Mouse (Mus musculus) MN1 (cell line): ENCODE data around the gene Krt15.

Experiments used
- DNase-seq: peaks from one replicate; pipeline ENCODE4 v3.0.0-alpha.2; 2016; ENCODE audit warnings: low spot score

Krt15 gene

GRCm38 (mm10) chr11:100135731-100136130, at the start of gene Krt15:
TSS of gene Krt15 (minus strand) at chr11:100135928.
- no peak for DNase-seq

DNA sequence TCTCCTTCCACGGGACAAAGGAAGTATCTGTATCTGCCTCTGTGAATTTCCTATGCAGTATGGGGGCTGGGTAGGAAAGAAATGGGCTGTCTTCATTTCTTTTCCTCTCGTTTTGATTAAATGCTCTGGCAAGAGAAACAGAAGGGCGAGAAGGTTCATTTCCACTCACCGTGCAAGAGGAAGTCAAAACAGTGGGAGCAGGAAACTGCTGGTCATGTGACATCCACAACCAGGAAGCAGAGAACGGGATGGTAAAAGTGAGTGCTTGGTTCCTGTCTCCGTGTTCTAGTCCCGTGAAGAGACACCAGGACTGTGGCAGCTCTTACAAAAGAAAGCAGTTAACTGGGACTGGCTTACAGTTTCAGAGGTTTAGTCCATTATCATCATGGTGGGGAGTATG, 46.0 kb upstream of the Krt15 start:
- DNase-seq: no peak

- DNase-seq: no peak
Observed at GRCm38 (mm10) chr11:100179260-100179659, 43.5 kb upstream of the Krt15 start.

GRCm38 (mm10) chr11:100178307-100178706, 42.6 kb upstream of the Krt15 start:
- DNase-seq: no peak

GRCm38 (mm10) chr11:100176791-100177190, 41.1 kb upstream of the Krt15 start:
- DNase-seq: no peak

GRCm38 (mm10) chr11:100168765-100169762, 33.3 kb upstream of the Krt15 start:
- DNase-seq: no peak

GRCm38 (mm10) chr11:100168071-100168470, 32.3 kb upstream of the Krt15 start:
- DNase-seq: no peak

DNA sequence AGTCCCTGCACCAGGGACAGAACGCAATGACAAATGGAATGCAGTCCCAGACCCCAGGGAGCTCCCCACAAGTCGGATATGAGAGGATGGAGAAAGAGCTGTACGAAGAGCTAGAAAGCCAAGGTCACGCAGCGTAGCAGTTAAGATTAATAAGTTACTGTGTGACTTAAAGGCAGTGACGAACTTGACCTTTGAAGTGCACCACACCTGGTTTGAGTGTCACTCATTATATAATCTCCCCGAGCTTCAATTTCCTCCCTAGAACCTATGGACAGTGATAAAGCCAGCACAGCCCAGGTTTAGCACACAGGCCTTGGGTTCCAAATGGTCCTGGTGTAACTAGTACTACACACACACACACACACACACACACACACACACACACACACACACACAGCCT, 28.7 kb upstream of the Krt15 start:
- DNase-seq: no peak

DNA sequence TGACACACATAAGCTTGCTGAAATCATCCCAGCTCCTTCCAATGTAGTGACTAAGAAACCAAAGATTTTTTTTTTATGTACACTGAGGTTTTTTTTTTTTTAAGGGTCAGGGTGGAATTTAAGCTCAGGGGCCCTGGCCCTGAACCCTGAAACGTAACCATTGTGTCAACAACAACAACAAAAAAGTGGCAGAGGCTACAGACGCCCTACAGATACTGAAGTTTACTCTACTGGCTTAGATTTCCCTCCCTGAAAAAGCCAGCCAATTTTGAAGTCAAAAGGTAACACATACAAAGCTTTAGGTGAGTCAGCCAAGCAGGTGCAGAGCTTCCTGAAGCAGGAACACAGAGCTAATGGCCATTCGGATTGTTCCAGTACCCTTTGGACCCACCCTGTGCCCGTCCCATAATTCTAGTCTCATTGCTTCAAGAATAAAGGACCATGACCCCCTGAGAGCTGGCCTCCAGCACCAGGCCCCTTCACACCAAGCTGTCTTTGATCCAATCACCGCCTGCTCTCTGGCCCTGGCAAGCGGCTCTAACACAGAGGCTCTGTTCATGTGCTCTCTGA, 22.3 kb upstream of the Krt15 start:
- DNase-seq: no peak

DNA sequence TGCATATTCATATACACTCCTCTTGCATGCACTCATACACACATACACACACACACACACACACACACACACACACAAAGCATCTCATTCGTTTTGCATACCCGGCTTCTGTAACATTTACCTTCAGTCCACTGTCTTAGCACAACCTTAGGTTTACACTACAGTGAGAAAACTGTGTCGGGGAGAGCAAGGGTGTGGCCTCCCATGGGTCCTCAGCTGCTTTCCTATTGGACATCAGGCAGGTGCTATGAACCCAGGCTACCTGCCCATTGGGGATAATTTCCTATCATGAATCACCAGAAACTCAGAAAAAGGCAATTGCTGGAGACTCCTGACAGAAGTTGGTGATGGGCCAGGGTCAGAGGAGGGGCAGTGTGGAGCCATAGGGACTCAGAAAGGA, 21.6 kb upstream of the Krt15 start:
- DNase-seq: no peak

- DNase-seq: no peak
Observed at GRCm38 (mm10) chr11:100155497-100156255, 19.9 kb upstream of the Krt15 start.

- no peak for DNase-seq
Observed at GRCm38 (mm10) chr11:100148615-100149330, 13.0 kb upstream of the Krt15 start, which contains the start of gene Krt19. TSS of gene Krt19 (minus strand) at chr11:100148665.

DNA sequence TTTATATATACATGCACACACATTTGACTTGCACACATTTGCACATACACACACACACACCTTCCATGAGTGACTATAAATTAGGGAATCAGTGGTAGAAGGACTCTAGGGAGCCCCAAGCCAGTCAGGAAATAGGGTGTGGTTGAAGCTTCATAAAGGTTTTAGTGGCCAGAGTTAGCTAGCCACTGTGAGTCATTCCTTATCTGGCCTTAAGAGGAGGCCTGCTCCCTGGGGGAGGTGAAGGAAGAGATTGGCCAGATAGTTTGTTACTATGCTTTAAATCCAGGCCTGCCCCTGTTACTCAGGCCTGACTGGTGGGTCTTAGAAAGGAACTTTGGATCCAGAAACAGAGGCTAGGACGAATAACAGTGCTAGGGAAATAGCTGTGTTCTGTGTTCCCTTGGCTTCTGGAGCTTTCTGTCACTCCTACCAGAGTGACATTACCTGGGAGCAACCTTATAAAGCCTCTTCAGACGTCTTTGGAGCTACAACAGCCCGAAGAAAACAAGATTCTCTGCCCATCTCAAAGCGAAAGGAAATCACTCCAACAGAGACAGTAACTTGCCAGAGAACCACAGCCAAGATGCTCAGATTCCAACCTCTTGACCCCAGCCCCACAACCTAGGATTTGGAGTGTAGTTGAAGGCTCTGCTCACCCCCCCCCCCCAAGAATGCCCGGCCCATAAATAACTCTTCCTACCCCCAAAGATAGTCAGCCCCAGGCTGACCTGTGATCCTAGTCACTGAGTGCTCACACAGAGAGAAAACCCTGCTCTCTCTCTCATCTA, 12.0 kb upstream of the Krt15 start:
- no peak for DNase-seq

DNA sequence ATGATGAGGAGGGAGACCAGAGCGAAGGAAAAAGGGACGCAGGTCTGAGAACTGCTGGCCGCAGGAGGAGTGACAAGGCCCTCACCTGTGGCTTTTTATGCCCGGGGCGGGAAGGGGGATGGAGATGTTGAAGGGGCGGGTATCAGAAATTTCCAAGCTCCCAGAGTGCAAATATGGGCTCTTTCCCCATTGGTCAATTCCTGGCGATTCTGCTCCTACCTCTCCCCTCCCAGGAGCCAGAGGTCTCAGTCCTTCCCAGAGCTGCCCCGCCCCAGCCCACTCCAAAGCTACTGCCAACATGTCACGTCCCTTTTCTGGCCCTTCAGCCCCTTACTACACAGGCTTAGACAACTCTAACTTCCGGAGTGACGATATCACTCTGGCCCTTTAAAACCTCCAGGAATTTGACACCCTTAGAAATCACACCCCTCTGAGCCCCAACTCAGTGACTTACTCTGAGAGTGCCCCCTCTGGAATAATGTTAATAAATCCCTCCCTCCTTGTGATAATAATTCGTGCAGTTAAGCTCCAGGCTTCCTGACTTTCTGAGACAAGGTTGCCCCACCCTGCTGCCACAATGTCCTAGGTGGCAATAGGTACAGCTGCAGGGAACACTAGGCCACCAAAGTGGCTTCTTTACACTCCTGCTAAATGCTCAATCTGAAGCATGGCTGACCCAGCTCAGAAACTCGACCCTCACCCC, 10.3 kb upstream of the Krt15 start:
- no peak for DNase-seq

DNA sequence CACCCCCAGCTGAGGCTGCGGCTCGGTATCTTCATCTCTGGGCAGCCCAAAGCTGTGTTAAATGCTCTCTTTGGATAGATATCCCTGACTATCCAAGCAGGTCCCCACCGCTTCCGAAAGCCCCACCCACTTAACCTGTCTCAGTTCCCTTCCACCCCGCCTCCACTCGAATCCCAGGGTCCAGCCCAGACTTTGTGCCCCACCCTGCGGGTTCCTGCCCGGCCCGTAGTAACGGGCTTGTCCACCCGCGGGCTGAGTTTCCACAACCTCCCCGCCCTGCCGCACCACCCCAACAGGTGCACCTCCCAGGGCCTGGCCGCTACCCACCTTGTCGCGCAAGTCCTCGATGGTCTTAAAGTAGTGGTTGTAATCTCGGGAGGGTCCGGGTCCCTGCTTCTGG, 9.4 kb upstream of the Krt15 start:
- DNase-seq: no peak

- no peak for DNase-seq
Observed at GRCm38 (mm10) chr11:100140966-100141365, 5.2 kb upstream of the Krt15 start.

DNA sequence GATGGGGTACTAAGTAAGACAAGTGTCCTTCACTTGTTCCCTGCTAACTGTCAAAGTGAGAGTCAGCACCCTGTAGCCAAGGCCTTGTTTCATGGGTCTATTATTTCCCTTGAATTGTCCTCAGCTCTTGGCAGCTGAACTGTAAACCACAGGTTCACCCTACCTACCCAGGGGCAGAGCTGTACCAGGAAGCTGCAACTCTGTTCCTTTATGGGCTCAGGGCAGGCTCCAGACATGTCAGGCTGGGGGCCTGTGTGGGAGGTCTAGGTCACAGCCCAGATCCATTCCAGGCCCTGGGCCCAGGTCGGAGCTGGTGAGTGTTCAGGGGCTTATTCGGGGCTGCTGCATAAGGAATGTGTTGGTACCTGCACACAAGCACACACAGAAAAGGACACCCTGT, 3.7 kb upstream of the Krt15 start:
- no peak for DNase-seq

DNA sequence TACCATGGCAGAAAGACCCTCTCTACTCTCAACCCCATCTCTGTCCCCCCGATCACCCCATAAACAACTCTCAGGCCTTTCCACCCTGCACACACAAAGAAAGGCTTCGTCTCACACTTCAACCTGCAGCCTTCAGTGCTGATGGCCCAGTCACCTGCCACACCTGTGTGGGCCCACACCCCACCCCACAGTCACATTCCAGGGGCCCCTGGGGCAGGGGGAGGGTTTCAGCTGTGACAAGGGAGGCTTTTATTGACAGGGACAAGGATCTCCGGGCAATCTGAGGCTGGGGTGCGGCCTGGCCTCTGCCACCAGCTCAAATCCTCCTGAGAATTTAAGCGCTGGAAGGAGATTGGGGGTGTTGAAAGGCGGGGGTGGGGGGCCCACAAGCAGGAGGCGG, 3.1 kb upstream of the Krt15 start:
- DNase-seq: no peak

- no peak for DNase-seq
Observed at GRCm38 (mm10) chr11:100137693-100138092, 2.0 kb upstream of the Krt15 start.

- DNase-seq: no peak
Observed at GRCm38 (mm10) chr11:100136559-100136958, 831 bp upstream of the Krt15 start.

GRCm38 (mm10) chr11:100124901-100125300, 10.8 kb downstream of the Krt15 start:
- no peak for DNase-seq
